Mouse (Mus musculus) right cerebral cortex, adult 2 months (tissue): Measurements from ENCODE around the gene Camkmt.

Source experiments
- DNase-seq, 2 experiments: peaks; one replicate each; pipeline ENCODE4 v3.0.0; 2021 to 2022; ENCODE audit warnings: low spot score in 2 of 2

Gene Camkmt

DNA sequence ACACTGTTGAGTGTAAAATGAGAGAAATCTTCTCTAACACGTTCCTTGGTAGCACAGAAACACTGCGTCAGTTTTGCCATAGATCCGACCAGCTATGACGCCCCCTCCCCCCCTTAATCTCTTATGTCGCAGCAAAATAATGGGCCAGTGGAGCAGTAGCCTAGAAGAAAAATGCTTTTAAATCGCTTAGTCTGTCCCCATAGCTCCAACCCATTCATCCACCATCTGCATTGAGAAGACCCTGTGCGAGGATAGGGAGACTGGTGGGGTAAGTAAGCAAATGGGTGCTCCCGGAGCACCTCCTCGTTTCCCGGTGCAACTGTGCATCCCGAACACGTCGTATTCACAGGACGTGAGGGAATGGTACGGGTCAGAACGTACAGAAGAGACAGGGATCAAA, 731 bp upstream of the Camkmt start:
- no peak for DNase-seq

DNA sequence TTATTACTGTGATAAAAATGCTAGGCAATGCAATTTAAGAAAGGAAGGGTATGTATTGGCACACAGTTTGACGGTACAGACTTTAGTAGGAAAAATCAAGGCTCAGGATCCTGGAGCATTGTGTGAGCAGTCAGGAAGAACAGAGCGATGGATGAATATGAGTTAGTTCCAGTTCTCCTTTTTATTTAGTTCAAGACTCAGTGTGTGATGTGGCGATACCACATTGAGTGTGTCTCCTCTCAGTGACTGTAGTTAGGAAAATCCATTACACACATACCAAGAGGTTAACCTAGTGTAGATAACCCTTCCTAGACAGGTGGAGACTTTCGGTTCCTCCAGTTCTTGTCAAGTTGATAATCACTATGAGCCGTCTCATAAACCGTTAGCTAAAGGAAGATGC, 1.4 kb downstream of the Camkmt start:
- no peak for DNase-seq

DNA sequence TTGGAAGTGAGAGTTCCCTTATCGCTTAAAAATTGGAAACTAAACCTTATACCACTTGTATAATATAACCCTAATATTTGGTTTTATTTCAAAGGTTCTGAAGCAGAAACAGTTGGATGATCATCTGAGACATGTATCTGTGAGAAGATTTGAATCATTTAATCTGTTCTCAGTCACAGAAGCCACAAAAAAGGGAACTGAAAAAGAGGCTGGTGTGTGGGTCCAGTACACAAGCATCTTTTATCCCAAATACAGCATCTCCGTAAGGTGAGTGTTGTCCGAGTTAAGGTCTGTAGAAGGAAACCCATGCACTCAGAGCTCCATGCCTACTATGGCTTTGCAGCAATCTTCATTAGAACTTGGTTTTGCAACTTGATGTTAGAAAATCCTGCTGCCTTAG, 6.0 kb downstream of the Camkmt start:
- no peak for DNase-seq

DNA sequence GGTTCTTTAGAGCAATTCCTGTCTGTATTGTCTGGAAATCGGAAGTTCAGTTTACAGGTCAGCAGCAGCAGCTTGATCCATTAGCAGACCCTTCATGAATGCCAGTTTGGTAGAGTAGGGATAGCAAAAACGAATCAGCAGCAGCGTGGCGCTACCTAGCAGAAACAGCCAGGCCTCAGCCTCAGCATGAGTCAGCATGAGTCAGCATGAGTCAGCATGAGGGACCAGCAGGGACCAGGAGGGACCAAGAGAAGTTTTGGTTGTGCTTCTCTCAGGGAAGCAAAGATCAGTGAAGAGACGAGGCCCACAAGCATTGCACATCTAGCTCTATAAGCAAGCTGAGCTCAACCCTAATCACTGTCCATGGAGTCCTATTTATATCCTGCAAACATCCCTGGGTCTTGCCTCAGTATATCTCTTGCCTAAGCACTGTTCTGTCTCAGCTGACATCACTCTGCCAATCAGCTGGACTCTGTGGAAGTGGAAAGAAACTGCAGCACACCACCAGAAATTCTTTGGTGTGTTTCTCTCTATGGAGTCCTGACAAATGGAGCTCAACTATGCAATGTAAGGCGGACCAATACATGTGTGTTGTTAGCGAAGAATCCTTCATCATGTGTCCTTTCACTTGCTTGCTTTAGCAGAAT, 8.4 kb downstream of the Camkmt start:
- DNase-seq, result no peak

DNA sequence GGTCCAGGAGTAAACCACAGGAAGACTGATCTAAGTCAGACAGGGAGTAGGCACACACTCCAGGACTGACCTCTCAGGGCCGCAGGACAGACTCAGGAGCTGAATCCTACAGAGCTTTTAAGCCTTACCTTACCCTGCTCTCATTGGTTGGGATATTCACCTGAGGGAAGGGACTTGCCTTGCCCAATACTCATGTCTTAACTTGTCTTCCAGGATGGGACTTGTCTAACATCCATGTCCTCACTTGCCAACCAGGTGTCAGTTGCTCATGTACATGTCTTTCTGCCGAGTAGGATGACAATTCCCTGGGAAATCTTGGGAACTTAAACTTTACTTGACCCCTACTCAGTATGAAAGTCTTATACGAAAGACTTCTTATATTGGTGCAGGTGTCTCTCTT, 9.9 kb downstream of the Camkmt start:
- no peak for DNase-seq

DNA sequence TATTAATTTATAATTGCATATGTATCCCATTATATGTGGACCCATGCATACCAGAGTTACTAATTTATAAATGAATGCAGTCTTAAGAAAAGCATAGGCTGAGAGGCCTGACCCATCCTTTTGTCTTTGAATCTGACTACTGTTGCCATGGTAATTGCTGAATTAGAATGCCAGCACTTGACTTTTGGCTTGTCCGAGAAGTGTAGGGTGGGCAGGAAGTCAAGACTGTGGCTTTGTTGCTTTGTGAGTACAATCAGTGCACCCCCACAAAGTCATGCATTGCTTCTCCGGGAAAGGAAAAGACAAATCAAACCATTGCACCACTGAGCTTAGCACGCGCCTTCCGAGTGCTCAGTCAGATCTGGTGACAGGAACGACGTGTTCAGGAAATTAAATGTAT, 11.4 kb downstream of the Camkmt start:
- DNase-seq, result no peak

DNA sequence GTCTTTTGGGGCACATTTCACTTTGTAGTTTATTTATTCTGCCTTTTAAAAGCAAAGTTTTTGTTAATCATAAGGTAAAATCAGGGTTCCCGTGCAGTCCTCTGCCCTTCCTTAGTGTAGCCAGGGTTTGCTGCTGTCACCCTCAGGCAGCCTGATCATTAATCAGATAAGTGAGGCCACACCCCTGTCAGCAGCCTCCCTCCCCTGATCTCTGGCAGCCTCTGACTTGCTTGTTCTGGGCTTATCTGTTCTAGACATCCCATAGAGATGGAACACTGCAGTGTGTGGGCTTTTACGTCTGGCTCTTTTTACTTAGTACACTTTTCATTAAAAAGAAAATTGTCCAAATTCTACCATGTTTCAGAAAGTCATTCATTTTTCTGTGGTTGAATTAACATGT, 13.0 kb downstream of the Camkmt start:
- DNase-seq, result no peak

DNA sequence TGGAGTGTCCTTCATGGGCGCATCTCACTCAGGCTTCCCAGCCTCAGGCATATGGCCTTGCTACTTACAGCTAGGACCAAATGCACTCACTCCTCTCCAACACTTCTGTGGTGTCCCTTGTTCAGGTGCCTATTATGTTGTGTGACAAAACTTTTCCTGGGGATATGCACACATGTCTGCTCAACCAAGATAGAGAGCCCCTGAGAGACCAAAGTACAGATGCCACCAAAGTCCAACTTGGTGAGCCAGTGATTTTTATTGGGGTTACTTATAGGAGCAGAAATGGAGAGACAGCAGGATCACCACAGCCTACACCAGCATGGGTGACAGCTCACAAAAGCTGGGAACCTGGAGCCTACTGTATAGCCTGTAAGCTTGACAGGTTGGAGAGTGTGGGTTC, 20.3 kb downstream of the Camkmt start:
- no peak for DNase-seq

DNA sequence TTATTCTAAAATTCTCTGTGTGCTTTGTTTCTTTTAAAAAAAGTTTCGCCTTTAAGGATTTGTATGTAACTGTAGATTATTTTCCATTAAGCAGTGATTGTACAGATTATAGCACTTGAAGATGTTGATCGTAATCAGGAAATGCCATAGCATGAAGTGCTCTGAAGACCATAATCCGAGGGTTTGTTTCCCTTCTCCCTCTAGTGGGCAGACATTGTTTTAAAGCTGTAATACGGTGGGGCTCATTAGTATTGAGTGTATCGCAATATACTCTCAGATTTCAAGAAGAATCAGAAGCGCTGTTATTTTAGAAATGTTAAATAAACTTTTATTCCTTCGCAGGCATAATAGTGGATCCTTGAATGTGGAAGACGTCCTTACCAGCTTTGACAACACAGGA, 23.1 kb downstream of the Camkmt start:
- no peak for DNase-seq

DNA sequence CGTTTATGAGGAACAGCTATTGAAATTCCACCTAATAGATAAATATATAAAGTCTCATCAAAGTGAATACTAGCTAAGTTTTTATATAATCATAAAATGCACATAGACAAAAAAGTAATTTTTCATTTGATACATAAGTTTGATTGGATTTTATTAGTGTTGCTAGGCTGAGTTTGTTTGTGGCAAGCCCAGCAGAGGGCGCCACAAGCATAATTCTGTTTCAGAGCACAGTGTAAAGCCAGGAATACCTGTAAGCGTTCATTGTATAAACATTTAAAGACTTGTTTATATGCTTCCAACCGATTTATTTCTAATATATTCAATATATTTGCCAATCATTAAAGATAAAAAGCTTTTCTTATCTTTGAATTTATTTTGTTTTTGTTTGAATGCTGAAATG, 26.3 kb downstream of the Camkmt start:
- peak; percentile 74 for DNase-seq

DNA sequence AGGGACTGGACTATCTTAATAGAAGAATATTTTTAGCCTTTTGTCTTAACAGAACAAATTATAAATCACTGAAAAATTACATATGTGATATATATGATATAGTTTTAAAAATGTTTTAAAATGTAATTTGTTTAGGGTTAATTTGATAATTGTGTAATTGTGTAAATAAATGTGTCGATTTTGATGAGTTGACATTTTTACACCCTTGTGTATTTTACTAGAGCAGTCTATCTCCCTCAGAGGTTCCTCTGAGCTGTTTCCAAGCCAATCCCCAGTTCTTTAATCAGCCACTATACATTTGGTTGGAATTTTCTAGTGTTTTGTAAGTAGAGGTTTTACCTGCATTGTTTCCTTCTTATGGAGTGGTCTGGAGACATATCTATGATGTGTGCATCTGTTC, 48.0 kb downstream of the Camkmt start:
- DNase-seq, result no peak

DNA sequence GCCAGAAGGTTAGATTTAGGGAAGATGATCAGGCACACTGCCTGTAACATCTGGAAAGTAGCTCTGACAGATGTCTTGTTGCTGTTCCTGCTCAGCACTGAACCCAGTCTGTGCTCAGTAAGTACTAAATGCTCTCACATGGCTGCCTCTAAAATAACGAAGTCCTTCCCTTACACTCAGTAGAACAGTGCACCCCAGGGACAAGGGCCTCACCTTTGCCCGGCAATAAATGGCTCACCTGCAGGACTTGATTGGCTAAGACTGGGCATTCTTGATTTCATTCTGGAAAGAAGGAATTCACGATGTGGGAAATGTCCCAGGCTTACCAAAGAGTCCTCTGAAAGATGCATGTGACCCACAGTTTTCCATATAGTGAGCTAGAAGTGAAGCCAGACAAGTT, 51.3 kb downstream of the Camkmt start:
- DNase-seq, result no peak

DNA sequence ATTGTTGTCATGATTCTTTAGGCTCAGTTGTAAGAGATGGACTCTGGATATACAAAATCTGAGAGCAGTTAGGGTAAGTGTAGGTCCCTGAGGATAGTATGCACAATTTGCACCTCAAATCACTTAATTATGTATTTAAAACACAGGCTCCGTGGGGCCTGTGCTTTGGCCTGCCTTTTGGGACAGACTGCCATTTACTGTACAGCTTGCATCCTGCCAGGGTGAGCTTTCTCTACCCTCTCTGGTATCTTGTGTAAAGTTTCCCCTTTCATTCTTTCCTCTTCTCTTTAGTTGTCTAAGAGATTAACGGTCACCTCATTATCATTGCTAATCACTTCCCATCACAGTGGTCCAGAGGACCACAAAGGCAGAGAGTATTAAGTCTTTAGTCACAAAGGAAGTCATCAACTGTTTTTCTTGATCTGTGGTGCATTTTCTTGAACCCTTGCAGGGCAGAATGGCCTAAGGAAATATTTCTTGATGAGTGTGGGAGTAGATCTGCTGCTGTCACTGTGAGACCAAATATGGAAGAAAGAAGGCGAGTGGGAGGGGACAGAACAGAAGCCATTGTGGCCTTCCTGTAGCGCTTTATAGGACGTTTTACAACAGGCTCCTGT, 52.3 kb downstream of the Camkmt start:
- DNase-seq, result no peak

DNA sequence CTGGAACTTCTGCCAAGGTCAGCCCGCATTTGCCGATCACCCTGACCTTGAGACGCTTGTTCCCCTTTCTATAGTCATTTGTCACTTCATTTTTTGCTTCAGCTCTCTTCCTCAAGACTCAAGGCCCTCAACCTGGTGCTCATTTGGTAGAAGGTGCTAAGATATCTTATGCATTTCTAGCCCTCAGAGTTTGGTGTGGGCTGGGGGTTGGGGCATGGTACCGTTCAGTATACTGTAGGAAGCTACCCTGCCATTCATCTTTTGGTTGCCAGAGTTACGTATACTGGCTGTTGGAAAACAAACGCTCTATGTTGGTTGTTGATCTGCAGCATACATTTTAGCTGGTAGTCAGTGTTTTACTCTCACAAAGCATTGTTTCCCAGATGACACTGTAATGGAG, 53.8 kb downstream of the Camkmt start:
- DNase-seq, result no peak

DNA sequence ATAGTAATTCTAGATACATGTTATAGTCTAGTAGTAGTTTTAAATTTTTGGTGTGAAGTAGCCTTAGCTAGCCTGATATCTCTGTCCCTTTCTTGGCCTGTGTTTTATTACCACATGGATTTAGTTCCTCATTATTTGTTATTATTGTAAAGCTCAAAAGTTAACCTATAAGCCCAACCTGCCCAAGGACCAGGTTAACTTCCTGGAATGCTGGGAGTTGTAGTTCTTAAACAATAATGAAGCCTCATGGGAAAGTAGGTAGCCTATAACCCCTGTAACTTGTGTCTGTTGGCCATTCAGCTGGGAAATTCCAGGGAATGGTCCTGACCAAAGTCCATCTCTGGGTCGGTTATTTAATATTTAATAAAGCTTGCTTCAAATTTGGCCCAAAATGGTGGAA, 58.0 kb downstream of the Camkmt start:
- DNase-seq, result no peak

DNA sequence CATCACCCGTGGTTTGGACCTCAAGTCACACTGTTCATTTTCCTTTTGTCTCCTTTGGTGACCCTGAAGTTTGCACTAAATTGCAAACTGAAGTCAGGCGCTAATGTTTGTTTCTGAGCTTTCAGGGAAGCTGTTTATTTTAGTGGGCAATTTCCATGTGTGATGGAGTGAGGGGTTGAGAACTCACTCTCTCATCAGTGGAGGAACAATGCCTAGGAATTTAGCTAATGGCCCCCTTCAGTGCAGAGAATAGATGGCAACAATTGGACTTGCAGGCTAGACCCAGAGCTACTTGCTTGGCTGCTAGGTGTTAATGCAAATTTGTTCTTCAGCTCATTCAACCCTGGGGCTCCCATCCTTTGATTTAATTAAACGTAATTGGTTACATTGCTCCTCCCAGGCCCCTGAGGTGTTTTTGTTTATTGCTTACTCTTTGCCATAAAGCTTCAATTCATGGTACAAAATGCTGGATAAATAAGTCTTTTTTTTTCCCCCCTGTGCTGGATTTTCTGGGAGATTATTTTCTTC, 58.9 kb downstream of the Camkmt start:
- DNase-seq, result no peak

DNA sequence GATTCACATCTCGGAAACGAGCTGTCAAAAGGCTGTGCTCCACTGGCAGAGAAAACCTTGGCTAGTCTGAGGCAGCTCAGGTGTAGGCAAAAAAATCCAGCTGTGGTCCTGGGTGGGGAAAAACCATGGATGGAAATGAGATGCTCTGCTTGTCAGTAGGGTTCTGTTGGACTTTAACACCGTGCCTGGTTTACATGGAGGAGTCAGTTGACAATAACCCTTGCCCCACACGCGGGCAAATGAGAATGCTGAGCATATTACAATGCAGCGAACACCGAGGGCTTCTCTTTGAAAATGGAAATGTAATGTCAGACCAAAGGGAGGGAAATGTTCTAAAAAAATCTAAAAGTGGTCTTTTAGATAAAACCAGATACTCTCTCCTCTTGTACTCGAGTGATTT, 60.9 kb downstream of the Camkmt start:
- DNase-seq, result no peak

DNA sequence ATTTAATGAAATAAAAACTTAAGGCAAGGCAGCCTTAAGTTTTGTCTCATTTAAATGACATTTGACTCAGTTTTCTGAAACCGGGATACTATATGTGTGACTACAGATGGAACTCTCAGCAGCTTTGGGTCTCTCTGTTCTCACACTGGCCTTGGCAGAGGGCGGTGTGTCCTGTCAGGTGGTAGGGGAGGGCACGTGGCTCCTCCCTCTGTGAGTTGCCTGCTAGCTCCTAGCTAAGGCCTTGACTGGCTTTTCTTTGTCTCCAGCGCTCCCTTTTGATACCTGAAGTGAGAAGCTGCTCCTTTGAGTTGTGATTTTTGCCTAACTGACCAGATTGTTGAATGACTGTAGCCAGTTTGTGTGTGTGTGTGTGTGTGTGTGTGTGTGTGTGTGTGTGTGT, 67.8 kb downstream of the Camkmt start:
- DNase-seq, result no peak

DNA sequence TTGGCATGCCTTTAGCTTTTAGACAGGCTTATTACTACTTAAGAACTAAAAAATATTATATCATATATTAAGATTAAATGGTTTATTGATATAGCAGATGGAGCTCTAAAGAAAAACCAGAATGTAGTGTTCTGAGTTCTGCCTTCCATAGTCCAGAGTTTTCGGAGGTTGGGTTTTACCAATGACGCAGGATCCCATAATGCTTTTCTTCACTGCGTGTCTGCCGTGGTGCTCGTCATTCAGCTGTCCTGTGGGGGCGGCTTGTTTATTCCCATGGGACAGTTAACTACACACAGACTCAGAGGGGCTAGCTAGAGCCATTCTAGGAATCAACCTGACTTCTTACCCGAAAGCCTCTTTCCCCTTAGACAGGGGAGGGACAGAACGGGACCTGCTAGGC, 69.2 kb downstream of the Camkmt start:
- DNase-seq, result no peak

DNA sequence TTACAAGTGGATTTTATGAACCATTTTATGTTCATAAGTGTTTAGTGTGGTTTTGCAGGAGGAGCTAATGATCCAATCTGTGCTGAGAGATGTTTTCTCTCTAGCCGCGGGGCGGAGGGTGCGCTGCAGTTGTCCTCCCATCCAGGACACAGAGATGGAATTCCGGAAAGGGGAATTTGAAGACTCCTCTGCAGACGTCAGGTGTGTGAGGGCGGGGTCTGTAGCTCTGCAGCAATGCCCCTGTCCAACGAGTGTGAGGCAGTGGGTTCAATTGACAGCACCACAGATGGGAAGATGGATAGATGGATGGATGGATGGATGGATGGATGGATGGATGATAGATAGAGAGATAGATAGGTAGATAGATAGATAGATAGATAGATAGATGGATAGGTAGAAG, 70.4 kb downstream of the Camkmt start:
- no peak for DNase-seq

DNA sequence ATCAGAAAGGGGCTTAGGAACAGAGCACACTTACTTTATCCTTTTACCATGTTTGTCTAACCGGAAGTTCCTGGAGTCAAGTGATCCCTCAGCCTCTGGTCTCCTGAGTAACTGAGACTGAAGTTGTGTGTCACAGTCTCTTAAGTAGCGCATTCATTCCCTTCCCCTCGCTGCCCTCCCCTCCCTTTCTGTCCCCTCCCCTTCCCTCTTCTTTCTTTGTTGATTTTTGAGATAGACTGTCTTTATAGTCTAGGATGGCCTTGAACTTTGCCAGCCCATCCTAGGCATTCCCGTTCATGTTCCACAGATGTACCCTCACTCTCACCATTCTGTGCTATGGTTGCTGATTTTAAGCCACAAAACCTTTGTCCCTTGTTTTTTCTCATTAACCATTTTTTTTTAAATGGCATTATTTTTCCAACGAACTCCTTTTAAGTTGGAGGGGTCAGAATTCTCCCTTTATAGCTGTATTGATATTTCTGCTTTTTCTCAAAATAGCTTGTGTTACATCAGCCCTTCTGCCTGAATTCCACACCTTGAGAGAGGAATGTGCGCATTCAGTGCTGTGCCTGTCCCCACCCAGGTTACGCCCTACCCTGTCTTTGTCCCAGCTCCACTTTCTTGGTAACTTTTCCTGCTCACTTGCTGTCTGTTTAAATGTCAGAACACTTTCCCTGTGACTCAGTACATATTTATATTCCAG, 72.4 kb downstream of the Camkmt start:
- DNase-seq, result no peak

DNA sequence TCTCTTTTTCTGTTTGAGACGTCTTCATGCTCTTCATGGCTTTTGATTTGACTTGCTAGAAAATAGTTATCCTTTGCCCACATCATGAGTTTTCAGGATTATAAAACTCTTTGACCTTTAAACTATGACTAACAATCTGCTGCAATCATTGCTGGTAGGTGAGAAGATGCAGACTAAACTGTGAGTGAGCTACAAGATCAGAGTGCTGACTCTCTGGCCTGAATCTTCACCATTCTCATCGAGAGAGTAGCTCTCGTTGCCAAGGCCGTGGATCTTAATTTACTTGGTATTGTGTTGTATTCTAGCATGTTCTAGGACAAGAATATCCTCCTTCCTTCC, 72.9 kb downstream of the Camkmt start:
- DNase-seq, result no peak

DNA sequence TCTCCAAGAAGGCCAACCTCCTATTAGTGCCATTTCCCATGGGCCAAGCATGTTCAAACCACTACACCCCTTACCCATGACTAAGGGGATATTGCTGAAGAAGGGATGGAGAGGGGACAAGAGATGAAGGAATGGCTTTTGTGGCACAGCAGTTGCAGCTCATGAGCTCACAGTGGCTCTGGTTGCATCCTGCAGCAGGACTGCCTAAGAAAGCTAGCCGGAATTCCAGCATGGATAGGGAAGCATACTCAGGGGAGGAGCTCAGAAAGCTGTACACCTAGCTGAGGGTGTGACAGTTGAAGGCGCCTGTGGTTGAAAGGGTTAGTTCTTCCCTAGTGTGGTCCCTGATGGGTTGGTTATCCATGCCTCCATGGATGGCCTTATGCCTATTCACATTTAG, 78.4 kb downstream of the Camkmt start:
- no peak for DNase-seq
